Mouse (Mus musculus) heart, postnatal 0 days (tissue): ENCODE measurements around the gene Phxr2. TPM values are rescaled to one million over a fixed set of nuclear protein-coding genes. Genes with fewer than 3 reads are reported as not detected.
A peak's percentile ranks its signal among the peaks of the same experiment; 100 is the strongest.
"Not testable (repeated sequence)": the region's sequence is repeated elsewhere in the genome, so short reads cannot be mapped to it uniquely, and the experiment has no call there.

Source experiments
- ATAC-seq: fragments of 200-750 bp; cut with Nextera tagmentation; 2 replicates; pipeline ENCODE4 v1.8.0; 2017; ENCODE audit warnings: low read depth, moderate number of reproducible peaks, moderate library complexity; ENCODE audit not compliant: insufficient read depth
- DNase-seq: peaks from one replicate; pipeline ENCODE4 v3.0.0-alpha.2; 2016; ENCODE audit warnings: low spot score
- H3K27ac ChIP-seq: fragments of 300-500 bp; sonication (generic); 2 replicates; pipeline ENCODE4 v1.5.1; 2014; ENCODE audit warnings: low read depth, mild to moderate bottlenecking
- H3K27me3 ChIP-seq: fragments of 300-500 bp; sonication (generic); 2 replicates; pipeline ENCODE4 v1.6.1; 2014; ENCODE audit warnings: low read length, mixed read lengths; ENCODE audit not compliant: control insufficient read depth, insufficient read depth
- H3K36me3 ChIP-seq: fragments of 300-500 bp; sonication (generic); replicated peaks from 2 replicates; pipeline ENCODE4 v1.6.1; 2014; ENCODE audit warnings: low read length, mixed read lengths; ENCODE audit not compliant: control insufficient read depth, insufficient read depth
- H3K4me1 ChIP-seq: fragments of 300-500 bp; sonication (generic); 2 replicates; pipeline ENCODE4 v1.6.1; 2014; ENCODE audit warnings: antibody characterized with exemption; ENCODE audit not compliant: control insufficient read depth, insufficient read depth
- H3K4me2 ChIP-seq: fragments of 300-500 bp; sonication (generic); 2 replicates; pipeline ENCODE4 v1.6.1; 2014; ENCODE audit warnings: low read depth, mild to moderate bottlenecking, low read length, moderate library complexity
- H3K4me3 ChIP-seq: fragments of 300-500 bp; sonication (generic); 2 replicates; pipeline ENCODE4 v1.5.1; 2014; ENCODE audit warnings: low read depth, low read length
- H3K9ac ChIP-seq: fragments of 300-500 bp; sonication (generic); replicated peaks from 2 replicates; pipeline ENCODE4 v1.6.1; 2014; ENCODE audit warnings: low read depth, low read length, mixed read lengths
- H3K9me3 ChIP-seq: fragments of 300-500 bp; sonication (generic); replicated peaks from 2 replicates; pipeline ENCODE4 v1.6.1; 2016; ENCODE audit warnings: low read length; ENCODE audit not compliant: control insufficient read depth
- CTCF ChIP-seq: IDR thresholded peaks from 2 replicates; pipeline ENCODE4 v1.5.1; 2016; ENCODE audit warnings: antibody characterized with exemption, control low read depth, low read depth
- EP300 ChIP-seq: IDR thresholded peaks from 2 replicates; pipeline ENCODE4 v1.6.1; 2016; ENCODE audit warnings: antibody characterized with exemption, low read depth
- WGBS: fragments of 180-500 bp; shearing (Covaris S2); extraction: QIAGEN DNeasy Blood & Tissue Kit; methylation state at CpG from one replicate; pipeline ENCODE4 v1.1.7; 2014; 5-methylcytosine and 5-hydroxymethylcytosine counted together
- polyA plus RNA-seq: library from polyadenylated mRNA; unstranded; fragments of >200 nt; fragmentation: Nextera tagmentation; extraction: Ambion mirVana; gene quantifications from 2 replicates; pipeline ENCODE4 v1.2.1, GENCODE M21; 2015
- total RNA-seq: library from RNA; depleted of rRNA; stranded (reverse); fragments of >200 nt; gene quantifications from 2 replicates; pipeline ENCODE4 v1.2.3, GENCODE M21; 2014; ENCODE audit warnings: low replicate concordance

The Phxr2 gene
- total and polyA plus RNA-seq, 2 experiments from 2014 or later, result not detected

- no peak overlapping the region for H3K9ac ChIP-seq
- DNase-seq (peak; percentile 59), ATAC-seq (peak; percentile 24; the same call in 1 of the 2 replicates)
- peak; percentile 73 for TF ChIP-seq CTCF
- TF ChIP-seq EP300, result no peak
- no peak overlapping the region for H3K4me2 ChIP-seq
- peaks cover 4% of the 10 kb centered on the region; the same call in 1 of the 2 replicates for H3K4me1 ChIP-seq
- no peaks in the 10 kb centered on the region for H3K36me3 ChIP-seq
- H3K27me3 ChIP-seq, result no peaks in the 10 kb centered on the region
- no peak overlapping the region for H3K4me3 ChIP-seq
- 41% methylated on average over 8 of the region's 8 CpGs for WGBS
- no peak overlapping the region for H3K27ac ChIP-seq
- H3K9me3 ChIP-seq, result no peaks in the 10 kb centered on the region
These were observed 36.0 kb upstream of the Phxr2 start for GRCm38 (mm10) chr10:99161987-99162582.

GRCm38 (mm10) chr10:99157697-99158096 is 31.6 kb upstream of the Phxr2 start:
- not testable (repeated sequence) for H3K9ac ChIP-seq, H3K4me1 ChIP-seq, H3K27me3 ChIP-seq, H3K4me3 ChIP-seq, H3K36me3 ChIP-seq, DNase-seq, H3K9me3 ChIP-seq, ATAC-seq, H3K27ac ChIP-seq, H3K4me2 ChIP-seq
- 99% methylated on average over 10 of the region's 10 CpGs for WGBS

- Histone ChIP-seq H3K9ac (no peak overlapping the region), H3K4me3 (no peak overlapping the region), H3K4me1 (no peaks in the 10 kb centered on the region), H3K36me3 (0 out of 2 replicates have a peak, but pooled peaks cover 6% of the 10 kb centered on the region), H3K27ac (no peak overlapping the region), H3K4me2 (no peak overlapping the region), H3K27me3 (no peaks in the 10 kb centered on the region), H3K9me3 (no peaks in the 10 kb centered on the region)
- WGBS, result 84% methylated on average over 5 of the region's 5 CpGs
- ATAC-seq (no peak), DNase-seq (no peak)
- TF ChIP-seq EP300, result no peak
- no peak for TF ChIP-seq CTCF
These were observed 30.7 kb upstream of the Phxr2 start for GRCm38 (mm10) chr10:99156808-99157207.

GRCm38 (mm10) chr10:99154635-99155034 is 28.5 kb upstream of the Phxr2 start:
- no peaks in the 10 kb centered on the region for H3K27me3 ChIP-seq
- H3K27ac ChIP-seq, result no peak overlapping the region
- WGBS, result 78% methylated on average over 8 of the region's 8 CpGs
- DNase-seq, result no peak
- H3K4me3 ChIP-seq, result no peak overlapping the region
- H3K9ac ChIP-seq, result no peak overlapping the region
- no peaks in the 10 kb centered on the region for H3K4me1 ChIP-seq
- no peak for ATAC-seq
- no peaks in the 10 kb centered on the region for H3K9me3 ChIP-seq
- H3K36me3 ChIP-seq, result 0 out of 2 replicates have a peak, but pooled peaks cover 6% of the 10 kb centered on the region
- H3K4me2 ChIP-seq, result no peak overlapping the region
- no peak for TF ChIP-seq CTCF

- no peaks in the 10 kb centered on the region for H3K27me3 ChIP-seq
- H3K36me3 ChIP-seq, result 0 out of 2 replicates have a peak, but pooled peaks cover 6% of the 10 kb centered on the region
- no peaks in the 10 kb centered on the region for H3K4me1 ChIP-seq
- no peak overlapping the region for H3K27ac ChIP-seq
- H3K9me3 ChIP-seq, result no peaks in the 10 kb centered on the region
- TF ChIP-seq CTCF, result peak; percentile 38
- TF ChIP-seq EP300, result no peak
- no peak for ATAC-seq
- no peak overlapping the region for H3K4me2 ChIP-seq
- H3K4me3 ChIP-seq, result no peak overlapping the region
- DNase-seq, result no peak
- 85% methylated on average over 6 of the region's 6 CpGs for WGBS
- H3K9ac ChIP-seq, result no peak overlapping the region
These were observed 25.9 kb upstream of the Phxr2 start for GRCm38 (mm10) chr10:99152063-99152462.

- H3K9me3 ChIP-seq, result no peaks in the 10 kb centered on the region
- DNase-seq (no peak), ATAC-seq (no peak)
- TF ChIP-seq EP300 (no peak), CTCF (no peak)
- H3K27me3 ChIP-seq, result no peaks in the 10 kb centered on the region
- H3K36me3 ChIP-seq, result 0 out of 2 replicates have a peak, but pooled peaks cover under 1% of the 10 kb centered on the region
- 84% methylated on average over 1 of the region's 1 CpGs for WGBS
- H3K4me3 ChIP-seq, result no peak overlapping the region
- H3K27ac ChIP-seq, result no peak overlapping the region
- no peak overlapping the region for H3K4me2 ChIP-seq
- H3K9ac ChIP-seq, result no peak overlapping the region
- no peaks in the 10 kb centered on the region for H3K4me1 ChIP-seq
These were observed 25.5 kb upstream of the Phxr2 start for GRCm38 (mm10) chr10:99151580-99151979.
